Mouse (Mus musculus): ENCODE data around the gene Adk. TPM values are rescaled to one million over a fixed set of nuclear protein-coding genes. Genes with fewer than 3 reads are reported as not detected.
"Not testable (repeated sequence)": the region's sequence is repeated elsewhere in the genome, so short reads cannot be mapped to it uniquely, and the experiment has no call there.

The Adk gene
- polyA plus RNA-seq, 1 experiment from 2014 or later: 112 TPM

DNA sequence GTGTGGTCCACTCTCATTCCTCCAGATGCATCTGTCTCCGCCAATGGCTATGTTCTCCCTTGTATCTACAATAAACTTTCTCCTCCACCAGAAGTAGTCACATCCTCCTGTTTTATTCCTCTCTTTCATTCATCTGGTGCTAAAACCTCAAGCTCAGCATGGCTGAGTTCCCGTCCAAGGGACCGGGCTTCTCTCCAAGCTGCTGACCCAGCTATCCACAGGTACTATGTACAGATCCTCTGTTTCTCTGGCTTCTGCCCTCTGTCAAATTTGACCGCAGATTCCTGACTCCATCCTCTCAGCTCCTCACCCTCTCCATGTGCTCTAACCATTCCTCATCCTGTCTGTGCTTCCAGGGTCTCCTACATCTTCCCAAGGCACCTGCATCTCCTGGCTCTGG, 406.8 kb downstream of the Adk start:
- Histone ChIP-seq H3K27ac (ENCODE audit: low read depth, low read length) (no peak overlapping the region), H3K4me2 (no peak overlapping the region), H3K4me1 (ENCODE audit: control insufficient read depth, insufficient read depth, low read length) (no peaks in the 10 kb centered on the region), H3K9me3 (ENCODE audit: control insufficient read depth, low read length) (no peaks in the 10 kb centered on the region), H3K4me3 (ENCODE audit: low read depth, low read length) (no peak overlapping the region), H3K27me3 (ENCODE audit: control insufficient read depth, insufficient read depth, low read length) (no peaks in the 10 kb centered on the region), H3K36me3 (ENCODE audit: control insufficient read depth, insufficient read depth, low read length) (no peaks in the 10 kb centered on the region), H3K9ac (ENCODE audit: low read length) (no peak overlapping the region)
- WGBS: 95% methylated on average over 4 of the region's 4 CpGs
- DNase-seq (ENCODE audit: low spot score, missing footprints): peak; percentile 80
- no peak for ATAC-seq (ENCODE audit: low FRiP score)

DNA sequence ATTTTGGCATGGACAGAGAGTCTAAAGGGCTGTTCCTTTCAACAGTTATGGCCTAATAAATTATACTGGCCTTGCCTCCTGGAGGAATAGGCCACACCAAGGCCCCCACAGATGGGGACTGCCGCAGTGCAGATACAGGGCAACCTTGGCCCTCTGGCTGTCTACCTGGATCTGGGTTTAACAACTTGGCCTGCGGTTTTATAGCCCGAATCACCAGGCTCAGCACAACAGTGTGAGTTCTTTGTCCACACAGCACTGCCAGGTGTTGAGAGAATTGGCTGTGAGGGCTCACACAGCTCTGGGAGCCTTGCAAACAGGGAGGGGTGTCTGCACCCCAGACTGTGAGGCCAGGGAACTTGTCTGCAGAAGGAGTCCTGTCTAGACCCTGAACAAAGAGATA, 410.0 kb downstream of the Adk start:
- Histone ChIP-seq H3K27me3 (ENCODE audit: control insufficient read depth, insufficient read depth, low read length) (no peaks in the 10 kb centered on the region), H3K4me2 (no peak overlapping the region), H3K27ac (ENCODE audit: low read depth, low read length) (no peak overlapping the region), H3K4me3 (ENCODE audit: low read depth, low read length) (no peak overlapping the region), H3K9ac (ENCODE audit: low read length) (no peak overlapping the region), H3K36me3 (ENCODE audit: control insufficient read depth, insufficient read depth, low read length) (no peaks in the 10 kb centered on the region), H3K9me3 (ENCODE audit: control insufficient read depth, low read length) (no peaks in the 10 kb centered on the region), H3K4me1 (ENCODE audit: control insufficient read depth, insufficient read depth, low read length) (no peaks in the 10 kb centered on the region)
- ATAC-seq (ENCODE audit: low FRiP score): no peak
- WGBS: 96% methylated on average over 3 of the region's 3 CpGs
- no peak for DNase-seq (ENCODE audit: low spot score, missing footprints)

DNA sequence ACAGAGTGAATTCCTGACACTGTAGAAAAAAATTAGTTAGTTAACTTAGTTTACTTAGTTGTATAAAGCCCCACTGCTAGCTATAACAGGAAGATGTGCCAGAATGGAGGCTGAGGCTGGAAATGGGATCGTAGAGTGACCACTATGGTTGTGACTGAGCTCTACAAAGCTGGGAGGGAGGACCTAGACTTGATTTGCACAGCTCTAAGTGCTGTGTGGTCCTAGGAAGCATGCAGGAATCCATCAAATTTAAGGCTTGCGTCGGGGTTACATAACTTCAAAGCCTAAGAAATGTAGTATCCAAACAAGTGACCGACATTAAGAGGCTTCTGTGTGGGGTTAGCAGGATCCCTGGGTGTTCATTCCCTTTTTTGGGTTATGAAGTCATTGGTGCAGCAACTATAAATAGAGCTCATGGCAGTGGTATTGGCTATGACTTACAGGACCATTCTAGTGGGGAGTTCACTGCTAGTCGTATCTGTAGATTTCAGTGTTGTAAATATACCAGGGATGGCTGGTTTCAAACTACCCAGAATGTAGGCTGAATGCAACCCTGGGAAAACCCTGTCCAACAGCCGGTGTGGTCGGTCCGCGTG, 410.8 kb downstream of the Adk start:
- Histone ChIP-seq H3K4me2 (no peak overlapping the region), H3K36me3 (ENCODE audit: control insufficient read depth, insufficient read depth, low read length) (no peaks in the 10 kb centered on the region), H3K27me3 (ENCODE audit: control insufficient read depth, insufficient read depth, low read length) (no peaks in the 10 kb centered on the region), H3K4me1 (ENCODE audit: control insufficient read depth, insufficient read depth, low read length) (no peaks in the 10 kb centered on the region), H3K27ac (ENCODE audit: low read depth, low read length) (no peak overlapping the region), H3K9me3 (ENCODE audit: control insufficient read depth, low read length) (no peaks in the 10 kb centered on the region), H3K4me3 (ENCODE audit: low read depth, low read length) (no peak overlapping the region), H3K9ac (ENCODE audit: low read length) (no peak overlapping the region)
- no peak for ATAC-seq (ENCODE audit: low FRiP score)
- DNase-seq (ENCODE audit: low spot score, missing footprints): no peak
- 92% methylated on average over 9 of the region's 9 CpGs for WGBS

DNA sequence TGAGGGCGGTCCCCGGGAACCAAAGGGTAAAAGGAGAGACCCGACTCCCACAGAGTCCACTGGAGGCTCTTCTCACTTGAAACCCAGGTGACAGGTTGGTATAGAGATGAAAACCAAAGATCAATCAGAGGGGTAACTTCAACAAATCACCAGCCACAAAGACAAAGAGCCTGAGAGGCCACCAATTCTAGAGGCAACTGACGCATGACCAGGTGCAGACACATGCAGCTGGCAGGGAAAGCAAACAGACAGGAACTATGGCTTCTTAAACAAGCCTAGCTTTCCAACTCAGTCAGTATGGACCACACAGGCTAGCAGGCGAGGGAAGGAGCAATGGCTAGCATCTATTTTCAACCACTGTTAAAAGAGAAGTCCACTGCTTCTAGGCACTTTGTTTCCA, 418.0 kb downstream of the Adk start:
- peak; percentile 79 for DNase-seq (ENCODE audit: low spot score, missing footprints)
- Histone ChIP-seq H3K27ac (ENCODE audit: low read depth, low read length) (no peak overlapping the region), H3K9ac (ENCODE audit: low read length) (no peak overlapping the region), H3K27me3 (ENCODE audit: control insufficient read depth, insufficient read depth, low read length) (no peaks in the 10 kb centered on the region), H3K4me3 (ENCODE audit: low read depth, low read length) (no peak overlapping the region), H3K4me1 (ENCODE audit: control insufficient read depth, insufficient read depth, low read length) (no peaks in the 10 kb centered on the region), H3K36me3 (ENCODE audit: control insufficient read depth, insufficient read depth, low read length) (no peaks in the 10 kb centered on the region), H3K4me2 (no peak overlapping the region), H3K9me3 (ENCODE audit: control insufficient read depth, low read length) (no peaks in the 10 kb centered on the region)
- WGBS: 83% methylated on average over 5 of the region's 5 CpGs
- no peak for ATAC-seq (ENCODE audit: low FRiP score)

DNA sequence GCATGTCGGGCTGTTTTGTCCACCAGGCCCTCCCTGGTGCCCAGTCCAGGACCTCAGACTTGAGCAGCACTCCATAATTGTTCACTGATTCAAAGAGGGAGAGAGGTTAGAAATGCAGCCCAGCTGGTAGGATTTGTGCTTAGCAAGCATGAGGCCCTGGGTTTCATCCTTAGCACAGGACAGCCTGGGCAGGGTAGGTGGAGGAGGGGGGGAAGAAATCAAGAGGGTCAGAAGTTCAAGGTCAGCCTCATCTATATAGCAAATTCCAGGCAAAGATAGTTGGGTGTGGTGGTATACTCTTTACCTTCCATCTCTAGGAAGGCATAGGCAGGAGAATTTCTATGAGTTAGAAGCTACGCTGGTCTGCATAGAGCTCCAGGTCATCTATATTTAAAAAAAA, 419.6 kb downstream of the Adk start:
- H3K27ac ChIP-seq (ENCODE audit: low read depth, low read length): no peak overlapping the region
- H3K4me3 ChIP-seq (ENCODE audit: low read depth, low read length): no peak overlapping the region
- H3K4me1 ChIP-seq (ENCODE audit: control insufficient read depth, insufficient read depth, low read length): no peaks in the 10 kb centered on the region
- 91% methylated on average over 2 of the region's 2 CpGs for WGBS
- no peaks in the 10 kb centered on the region for H3K36me3 ChIP-seq (ENCODE audit: control insufficient read depth, insufficient read depth, low read length)
- no peaks in the 10 kb centered on the region for H3K27me3 ChIP-seq (ENCODE audit: control insufficient read depth, insufficient read depth, low read length)
- DNase-seq (ENCODE audit: low spot score, missing footprints): peak; percentile 49
- H3K9me3 ChIP-seq (ENCODE audit: control insufficient read depth, low read length): no peaks in the 10 kb centered on the region
- no peak overlapping the region for H3K4me2 ChIP-seq
- ATAC-seq (ENCODE audit: low FRiP score): no peak
- no peak overlapping the region for H3K9ac ChIP-seq (ENCODE audit: low read length)

DNA sequence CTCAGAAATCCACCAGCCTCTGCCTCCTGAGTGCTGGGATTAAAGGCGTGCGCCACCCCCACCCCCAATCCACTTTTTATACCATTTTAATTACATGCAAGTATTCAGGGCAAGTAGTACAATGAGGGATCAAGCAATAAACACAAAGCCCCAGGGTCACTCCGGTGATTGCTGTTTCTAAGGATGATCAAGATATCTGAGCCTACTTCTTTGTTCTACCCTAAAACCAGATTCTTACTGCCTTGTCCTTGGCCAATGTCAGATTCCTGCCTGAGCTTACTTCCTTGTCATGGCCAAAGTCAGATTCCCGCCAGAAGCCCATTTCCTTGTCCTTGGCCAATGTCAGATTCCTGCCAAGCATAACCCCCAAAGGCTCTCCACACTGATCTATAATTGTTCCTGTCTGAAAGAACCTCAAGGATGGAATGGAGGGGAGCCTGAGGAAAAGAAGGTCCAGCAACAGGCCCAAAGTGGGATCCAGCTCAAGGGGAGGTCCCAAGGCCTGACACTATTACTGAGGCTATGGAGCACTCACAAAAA, 422.3 kb downstream of the Adk start:
- WGBS: 78% methylated on average over 4 of the region's 4 CpGs

DNA sequence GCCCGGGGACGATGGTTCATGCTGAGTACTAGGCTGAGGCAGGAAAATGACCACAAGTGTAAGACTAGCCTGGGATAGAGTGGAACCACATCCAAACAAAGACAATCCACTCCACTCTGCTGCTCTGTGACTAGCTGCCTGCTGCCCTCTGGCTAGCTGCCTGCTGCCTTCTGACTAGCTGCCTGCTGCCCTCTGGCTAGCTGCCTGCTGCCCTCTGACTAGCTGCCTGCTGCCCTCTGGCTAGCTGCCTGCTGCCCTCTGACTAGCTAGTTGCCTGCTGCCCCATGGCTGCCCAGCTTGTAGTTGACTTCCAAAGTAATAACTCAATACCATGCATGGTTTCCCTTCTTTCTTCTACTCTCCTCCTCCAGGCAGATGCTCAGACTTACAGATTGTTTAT, 424.8 kb downstream of the Adk start:
- H3K4me1 ChIP-seq (ENCODE audit: control insufficient read depth, insufficient read depth, low read length): no peaks in the 10 kb centered on the region
- no peaks in the 10 kb centered on the region for H3K9me3 ChIP-seq (ENCODE audit: control insufficient read depth, low read length)
- H3K4me3 ChIP-seq (ENCODE audit: low read depth, low read length): no peak overlapping the region
- H3K27ac ChIP-seq (ENCODE audit: low read depth, low read length): no peak overlapping the region
- no peak overlapping the region for H3K9ac ChIP-seq (ENCODE audit: low read length)
- DNase-seq (ENCODE audit: low spot score, missing footprints): peak; percentile 39
- ATAC-seq (ENCODE audit: low FRiP score): no peak
- 92% methylated on average over 2 of the region's 2 CpGs for WGBS
- no peak overlapping the region for H3K4me2 ChIP-seq
- no peaks in the 10 kb centered on the region for H3K27me3 ChIP-seq (ENCODE audit: control insufficient read depth, insufficient read depth, low read length)
- no peaks in the 10 kb centered on the region for H3K36me3 ChIP-seq (ENCODE audit: control insufficient read depth, insufficient read depth, low read length)

More for the DNA sequence above, 422.3 kb downstream of the Adk start:
- peak; percentile 51 for DNase-seq (ENCODE audit: low spot score, missing footprints)
- H3K27ac ChIP-seq (ENCODE audit: low read depth, low read length); H3K27me3 ChIP-seq (ENCODE audit: control insufficient read depth, insufficient read depth, low read length); H3K4me3 ChIP-seq (ENCODE audit: low read depth, low read length); H3K9ac ChIP-seq (ENCODE audit: low read length); H3K36me3 ChIP-seq (ENCODE audit: control insufficient read depth, insufficient read depth, low read length); H3K4me1 ChIP-seq (ENCODE audit: control insufficient read depth, insufficient read depth, low read length); ATAC-seq (ENCODE audit: low FRiP score); H3K4me2 ChIP-seq; H3K9me3 ChIP-seq (ENCODE audit: control insufficient read depth, low read length): not testable (repeated sequence)

DNA sequence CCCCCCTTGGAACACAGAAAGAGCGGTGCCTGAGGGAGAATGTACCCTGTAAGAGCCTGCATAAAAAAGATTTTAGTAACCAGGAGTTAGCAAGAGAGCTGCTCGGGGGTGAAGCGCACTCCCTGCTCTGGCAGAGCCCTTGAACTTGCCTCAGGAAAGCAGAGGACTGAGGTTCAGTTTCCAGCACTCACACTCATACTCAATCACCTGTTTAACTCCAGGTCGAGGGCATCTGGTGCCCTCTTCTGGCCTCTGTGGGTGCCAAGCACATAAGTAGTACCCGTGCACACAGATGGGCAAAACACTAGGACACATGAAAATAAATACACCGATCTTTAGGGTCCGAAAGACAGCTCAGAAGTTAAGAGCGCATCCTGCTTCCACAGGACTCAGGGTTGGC, 427.2 kb downstream of the Adk start:
- Histone ChIP-seq H3K4me3 (ENCODE audit: low read depth, low read length) (no peak overlapping the region), H3K4me1 (ENCODE audit: control insufficient read depth, insufficient read depth, low read length) (no peaks in the 10 kb centered on the region), H3K4me2 (no peak overlapping the region), H3K27me3 (ENCODE audit: control insufficient read depth, insufficient read depth, low read length) (no peaks in the 10 kb centered on the region), H3K27ac (ENCODE audit: low read depth, low read length) (no peak overlapping the region), H3K9me3 (ENCODE audit: control insufficient read depth, low read length) (no peaks in the 10 kb centered on the region), H3K9ac (ENCODE audit: low read length) (no peak overlapping the region), H3K36me3 (ENCODE audit: control insufficient read depth, insufficient read depth, low read length) (no peaks in the 10 kb centered on the region)
- WGBS: 95% methylated on average over 8 of the region's 8 CpGs
- DNase-seq (ENCODE audit: low spot score, missing footprints) (peak; percentile 51), ATAC-seq (ENCODE audit: low FRiP score) (no peak)

DNA sequence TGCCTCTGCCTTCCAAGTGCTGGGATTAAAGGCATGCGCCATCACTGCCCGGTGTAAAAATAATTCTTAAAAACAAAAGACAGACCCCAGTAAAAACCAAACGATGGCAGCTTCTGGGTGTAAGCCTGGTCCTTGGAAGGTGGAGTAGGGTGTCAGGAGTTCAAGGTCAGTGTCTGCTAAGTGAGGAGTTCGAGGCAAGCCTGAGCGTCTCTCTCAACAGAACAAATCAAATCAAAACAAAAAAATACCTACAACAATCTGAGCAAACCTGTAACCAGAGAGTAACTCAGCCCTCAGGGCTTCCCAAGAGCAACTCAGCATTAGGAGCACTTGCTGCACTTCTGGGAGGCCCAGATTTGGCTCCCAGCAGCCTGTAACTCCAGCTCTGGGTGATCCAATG, 427.8 kb downstream of the Adk start:
- no peak overlapping the region for H3K4me2 ChIP-seq
- H3K9ac ChIP-seq (ENCODE audit: low read length): no peak overlapping the region
- DNase-seq (ENCODE audit: low spot score, missing footprints): no peak
- no peak overlapping the region for H3K4me3 ChIP-seq (ENCODE audit: low read depth, low read length)
- no peaks in the 10 kb centered on the region for H3K36me3 ChIP-seq (ENCODE audit: control insufficient read depth, insufficient read depth, low read length)
- no peak overlapping the region for H3K27ac ChIP-seq (ENCODE audit: low read depth, low read length)
- 91% methylated on average over 5 of the region's 5 CpGs for WGBS
- H3K9me3 ChIP-seq (ENCODE audit: control insufficient read depth, low read length): no peaks in the 10 kb centered on the region
- no peaks in the 10 kb centered on the region for H3K4me1 ChIP-seq (ENCODE audit: control insufficient read depth, insufficient read depth, low read length)
- H3K27me3 ChIP-seq (ENCODE audit: control insufficient read depth, insufficient read depth, low read length): no peaks in the 10 kb centered on the region
- no peak for ATAC-seq (ENCODE audit: low FRiP score)

Measured in midbrain, embryonic 11.5 days (tissue).